Mouse (Mus musculus) ES-Bruce4 (cell line): ENCODE measurements around the gene Snx1. TPM values are rescaled to one million over a fixed set of nuclear protein-coding genes. Genes with fewer than 3 reads are reported as not detected.

Experiments used
- H3K27ac ChIP-seq: 2 replicates; pipeline ENCODE4 v1.5.1; 2012; ENCODE audit warnings: low read length, inconsistent platforms; ENCODE audit not compliant: insufficient read depth
- H3K27me3 ChIP-seq: 2 replicates; pipeline ENCODE4 v1.6.1; 2012; ENCODE audit warnings: mild to moderate bottlenecking, low read length, inconsistent platforms; ENCODE audit not compliant: control insufficient read depth, poor library complexity, insufficient read depth, severe bottlenecking
- H3K36me3 ChIP-seq: 2 replicates; pipeline ENCODE4 v1.6.1; 2012; ENCODE audit warnings: inconsistent platforms, mild to moderate bottlenecking, low read length, moderate library complexity; ENCODE audit not compliant: control insufficient read depth, poor library complexity, insufficient read depth, severe bottlenecking
- H3K4me1 ChIP-seq: one replicate; pipeline ENCODE4 v1.8.1; 2011; ENCODE audit warnings: low read length; ENCODE audit not compliant: control insufficient read depth, insufficient read depth
- H3K4me3 ChIP-seq: 2 replicates; pipeline ENCODE4 v1.5.1; 2011; ENCODE audit warnings: low read depth, mild to moderate bottlenecking, low read length
- H3K9ac ChIP-seq: 2 replicates; pipeline ENCODE4 v1.6.1; 2012; ENCODE audit warnings: low read depth, mild to moderate bottlenecking, inconsistent platforms; ENCODE audit not compliant: poor library complexity, severe bottlenecking
- H3K9me3 ChIP-seq: replicated peaks from 2 replicates; pipeline ENCODE4 v1.6.1; 2012; ENCODE audit warnings: mild to moderate bottlenecking, low read length, inconsistent platforms; ENCODE audit not compliant: control insufficient read depth, poor library complexity, insufficient read depth, severe bottlenecking
- CTCF ChIP-seq: IDR thresholded peaks from one replicate; pipeline ENCODE4 v1.8.1; 2011; ENCODE audit warnings: low read depth, low read length
- EP300 ChIP-seq: IDR thresholded peaks from 2 replicates; pipeline ENCODE4 v1.6.1; 2011; ENCODE audit warnings: low read depth, low read length; ENCODE audit not compliant: insufficient read depth
- POLR2A ChIP-seq: IDR thresholded peaks from one replicate; pipeline ENCODE4 v1.8.1; 2011; ENCODE audit warnings: low read length; ENCODE audit not compliant: insufficient read depth
- polyA plus RNA-seq: library from polyadenylated mRNA; stranded (reverse); fragments of >200 nt; gene quantifications from 2 replicates; pipeline ENCODE4 v1.2.4, GENCODE M21; 2011; ENCODE audit warnings: low read depth; ENCODE audit not compliant: missing spikeins, insufficient read depth, insufficient read length

Gene Snx1
- polyA plus RNA-seq, 1 experiment, result 34.7 TPM

DNA sequence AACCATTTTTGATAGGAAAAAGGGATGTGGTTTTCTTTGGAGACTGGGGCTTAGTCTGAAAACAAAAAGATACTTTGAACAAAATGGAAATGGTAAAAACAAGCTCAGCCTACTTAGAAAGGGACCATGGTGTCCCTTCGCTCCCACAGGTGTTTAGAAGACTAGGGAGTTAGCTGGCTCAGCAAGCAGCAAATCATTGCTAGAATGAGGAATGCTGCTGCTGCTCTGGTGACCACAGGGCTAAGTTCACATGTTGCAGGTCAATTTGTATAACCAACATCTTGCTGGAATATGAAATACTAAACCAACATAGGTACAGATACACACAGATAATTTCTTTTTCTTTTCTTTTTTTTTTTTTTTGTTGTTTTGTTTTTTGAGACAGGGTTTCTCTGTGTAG, 16.8 kb downstream of the Snx1 start:
- H3K27ac ChIP-seq, result no peak overlapping the region
- H3K36me3 ChIP-seq, result no peaks in the 10 kb centered on the region
- no peaks in the 10 kb centered on the region for H3K27me3 ChIP-seq
- H3K4me3 ChIP-seq, result no peak overlapping the region
- H3K9me3 ChIP-seq, result no peaks in the 10 kb centered on the region
- no peak for TF ChIP-seq EP300
- TF ChIP-seq POLR2A, result no peak
- no peak for TF ChIP-seq CTCF
- no peaks in the 10 kb centered on the region for H3K4me1 ChIP-seq
- no peak overlapping the region for H3K9ac ChIP-seq

DNA sequence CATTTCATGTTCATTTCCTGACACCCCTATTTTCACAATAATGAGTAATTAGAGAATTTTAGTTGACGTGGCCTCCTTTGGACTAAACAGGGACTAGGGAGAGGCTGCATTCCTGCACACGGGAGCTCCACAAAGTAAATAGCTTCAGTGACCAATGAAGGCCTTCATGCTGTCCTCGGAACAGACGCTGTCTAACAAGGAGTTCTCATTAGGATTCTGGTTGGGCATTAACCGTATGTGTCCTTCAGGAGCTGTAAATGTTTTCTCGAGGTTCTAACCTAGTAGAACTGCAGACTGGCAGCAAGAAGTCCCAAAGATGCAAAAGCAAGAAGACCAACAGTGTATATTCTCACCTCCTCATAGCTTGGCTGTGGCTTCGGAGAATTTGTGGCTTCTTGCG, 21.2 kb downstream of the Snx1 start:
- no peak overlapping the region for H3K4me3 ChIP-seq
- H3K27me3 ChIP-seq, result no peaks in the 10 kb centered on the region
- no peaks in the 10 kb centered on the region for H3K9me3 ChIP-seq
- H3K27ac ChIP-seq, result no peak overlapping the region
- H3K36me3 ChIP-seq, result no peaks in the 10 kb centered on the region; the same call in none of the 2 replicates
- H3K4me1 ChIP-seq, result no peaks in the 10 kb centered on the region
- no peak overlapping the region for H3K9ac ChIP-seq
- TF ChIP-seq EP300 (no peak), CTCF (no peak), POLR2A (no peak)

DNA sequence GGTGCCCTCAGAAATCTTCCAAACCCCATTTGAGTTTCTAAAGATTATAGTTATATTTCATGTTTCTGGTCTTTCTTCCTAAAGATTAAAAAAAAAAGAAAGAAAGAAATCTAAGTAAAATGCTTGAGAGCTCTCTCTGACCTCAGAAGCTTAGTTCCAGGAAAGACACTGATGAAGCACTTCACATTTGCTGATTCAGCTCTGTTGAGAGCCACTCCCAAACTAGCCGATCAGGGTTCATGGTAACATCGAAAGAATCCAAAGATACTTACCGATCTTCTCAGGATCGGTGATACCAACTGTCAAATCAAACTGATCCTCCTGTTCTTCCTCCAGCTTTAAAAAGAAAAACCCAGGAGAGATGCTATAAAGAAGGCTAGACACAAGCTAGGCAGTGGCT, 21.8 kb downstream of the Snx1 start:
- TF ChIP-seq POLR2A (no peak), CTCF (no peak), EP300 (no peak)
- Histone ChIP-seq H3K9ac (no peak overlapping the region), H3K27me3 (no peaks in the 10 kb centered on the region), H3K36me3 (no peaks in the 10 kb centered on the region; the same call in none of the 2 replicates), H3K9me3 (no peaks in the 10 kb centered on the region), H3K4me3 (no peak overlapping the region), H3K27ac (no peak overlapping the region), H3K4me1 (no peaks in the 10 kb centered on the region)

DNA sequence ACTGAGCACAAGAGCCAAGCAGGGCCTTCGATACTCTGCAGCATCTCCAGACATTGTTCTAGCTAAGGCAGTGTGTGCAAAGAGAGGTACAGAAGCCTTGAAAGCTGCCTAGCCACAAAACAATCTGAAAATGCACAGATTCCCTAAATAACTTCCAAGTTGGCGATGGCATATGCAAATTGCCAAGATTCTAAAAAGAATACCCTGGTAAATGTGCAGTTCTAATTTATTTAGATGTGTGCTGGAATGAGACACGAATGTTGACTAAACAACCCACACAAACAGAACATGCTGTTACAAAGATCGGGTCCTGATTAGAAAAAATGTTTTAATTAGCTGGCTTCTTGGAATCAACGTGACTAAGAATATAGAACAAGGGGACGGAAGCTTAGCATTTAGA, 23.7 kb downstream of the Snx1 start:
- no peak overlapping the region for H3K9ac ChIP-seq
- no peak overlapping the region for H3K27ac ChIP-seq
- no peaks in the 10 kb centered on the region for H3K4me1 ChIP-seq
- H3K4me3 ChIP-seq, result no peak overlapping the region
- no peaks in the 10 kb centered on the region for H3K9me3 ChIP-seq
- TF ChIP-seq CTCF (no peak), POLR2A (no peak), EP300 (no peak)
- no peaks in the 10 kb centered on the region for H3K27me3 ChIP-seq
- no peaks in the 10 kb centered on the region; the same call in none of the 2 replicates for H3K36me3 ChIP-seq

DNA sequence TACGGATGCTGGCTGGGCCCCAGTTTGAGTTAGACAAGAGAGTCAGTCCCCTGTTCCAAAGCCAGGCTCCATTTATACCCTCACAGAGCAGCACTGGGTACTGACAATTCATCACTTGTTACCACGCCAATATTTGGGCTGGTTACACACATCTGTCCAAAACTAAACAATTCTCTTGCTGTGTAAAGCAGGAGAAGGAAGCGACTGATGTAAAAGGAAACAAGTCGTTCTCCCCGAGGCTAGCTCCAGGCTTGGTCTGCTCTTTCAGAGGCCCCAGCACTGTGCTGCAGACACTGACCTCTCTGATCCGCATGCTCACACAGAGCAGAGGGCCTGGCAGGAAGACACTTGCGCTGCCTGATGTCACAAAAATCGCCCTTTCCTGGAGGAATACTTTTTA, 24.8 kb downstream of the Snx1 start:
- H3K36me3 ChIP-seq, result no peaks in the 10 kb centered on the region; the same call in none of the 2 replicates
- no peak for TF ChIP-seq POLR2A
- no peak for TF ChIP-seq CTCF
- H3K4me1 ChIP-seq, result no peaks in the 10 kb centered on the region
- no peaks in the 10 kb centered on the region for H3K9me3 ChIP-seq
- no peaks in the 10 kb centered on the region for H3K27me3 ChIP-seq
- no peak overlapping the region for H3K27ac ChIP-seq
- H3K4me3 ChIP-seq, result no peak overlapping the region
- no peak overlapping the region for H3K9ac ChIP-seq

DNA sequence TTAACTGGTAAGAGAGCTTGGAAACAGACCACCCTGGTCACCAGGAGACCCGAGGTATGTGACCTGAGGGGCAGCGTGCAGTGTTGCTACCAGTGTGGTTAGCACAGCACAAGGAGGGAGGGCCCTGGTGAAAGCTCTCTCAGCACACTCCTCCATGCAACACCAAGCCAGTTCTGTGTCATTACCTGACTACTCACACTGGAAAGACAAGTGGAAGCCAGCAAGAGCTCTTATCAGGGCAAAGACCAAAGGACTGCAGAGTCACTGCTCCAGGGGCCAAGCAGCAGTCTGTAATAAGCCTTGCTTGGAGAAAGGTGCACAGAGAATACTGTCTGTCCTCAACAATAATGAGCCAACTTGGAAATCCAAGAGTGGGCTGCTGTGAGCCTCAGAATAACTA, 33.7 kb downstream of the Snx1 start:
- Histone ChIP-seq H3K4me3 (no peak overlapping the region), H3K27ac (no peak overlapping the region), H3K9ac (no peak overlapping the region), H3K9me3 (no peaks in the 10 kb centered on the region), H3K36me3 (no peaks in the 10 kb centered on the region), H3K4me1 (no peaks in the 10 kb centered on the region), H3K27me3 (no peaks in the 10 kb centered on the region)
- TF ChIP-seq CTCF (no peak), POLR2A (no peak), EP300 (no peak)
